Mouse (Mus musculus) midbrain, embryonic 10.5 days (tissue): Measurements from ENCODE around the gene Fstl4. TPM values are rescaled to one million over a fixed set of nuclear protein-coding genes. Genes with fewer than 3 reads are reported as not detected.

Experiments
- DNase-seq: peaks from one replicate; pipeline ENCODE4 v3.0.0-alpha.2; 2017; ENCODE audit warnings: low spot score
- H3K27ac ChIP-seq: fragments of 300-500 bp; sonication (generic); replicated peaks from 2 replicates; pipeline ENCODE4 v1.5.1; 2016; ENCODE audit warnings: mild to moderate bottlenecking
- H3K27me3 ChIP-seq: fragments of 300-500 bp; sonication (generic); 2 replicates; pipeline ENCODE4 v1.6.1; 2016; ENCODE audit warnings: low read depth, mild to moderate bottlenecking; ENCODE audit not compliant: poor library complexity, severe bottlenecking
- H3K36me3 ChIP-seq: fragments of 300-500 bp; sonication (generic); 2 replicates; pipeline ENCODE4 v1.6.1; 2016; ENCODE audit warnings: mild to moderate bottlenecking, moderate library complexity
- H3K4me1 ChIP-seq: fragments of 300-500 bp; sonication (generic); 2 replicates; pipeline ENCODE4 v1.6.1; 2016
- H3K4me3 ChIP-seq: fragments of 300-500 bp; sonication (generic); 2 replicates; pipeline ENCODE4 v1.5.1; 2016; ENCODE audit warnings: mild to moderate bottlenecking, moderate library complexity
- H3K9me3 ChIP-seq: fragments of 300-500 bp; sonication (generic); replicated peaks from 2 replicates; pipeline ENCODE4 v1.6.1; 2016; ENCODE audit warnings: mild to moderate bottlenecking
- WGBS: fragments of 180-500 bp; shearing (Covaris S2); methylation state at CpG from one replicate; pipeline ENCODE4 v1.1.7; 2016; 5-methylcytosine and 5-hydroxymethylcytosine counted together
- polyA plus RNA-seq: library from polyadenylated mRNA; unstranded; fragments of >200 nt; fragmentation: Nextera tagmentation; extraction: Ambion mirVana; gene quantifications from 2 replicates; pipeline ENCODE4 v1.2.1, GENCODE M21; 2016

Gene Fstl4
- polyA plus RNA-seq, 1 experiment from 2014 or later: 0.59 TPM

- Histone ChIP-seq H3K4me1 (no peaks in the 10 kb centered on the region), H3K27me3 (no peaks in the 10 kb centered on the region), H3K36me3 (no peaks in the 10 kb centered on the region), H3K4me3 (no peak overlapping the region), H3K27ac (no peak overlapping the region), H3K9me3 (no peaks in the 10 kb centered on the region)
- WGBS: 85% methylated on average over 5 of the region's 5 CpGs
- no peak for DNase-seq
Measured at GRCm38 (mm10) chr11:52794331-52794730, 29.9 kb downstream of the Fstl4 start.

- no peak overlapping the region for H3K4me3 ChIP-seq
- H3K9me3 ChIP-seq: no peaks in the 10 kb centered on the region
- no peaks in the 10 kb centered on the region for H3K27me3 ChIP-seq
- no peaks in the 10 kb centered on the region for H3K4me1 ChIP-seq
- H3K36me3 ChIP-seq: no peaks in the 10 kb centered on the region
- no peak for DNase-seq
- H3K27ac ChIP-seq: no peak overlapping the region
- 89% methylated on average over 2 of the region's 2 CpGs for WGBS
Measured at GRCm38 (mm10) chr11:52809542-52809941, 45.1 kb downstream of the Fstl4 start.

GRCm38 (mm10) chr11:52816004-52816403 lies 51.6 kb downstream of the Fstl4 start:
- WGBS: 84% methylated on average over 4 of the region's 4 CpGs
- Histone ChIP-seq H3K4me3 (no peak overlapping the region), H3K27ac (no peak overlapping the region), H3K36me3 (no peaks in the 10 kb centered on the region), H3K4me1 (peaks cover 10% of the 10 kb centered on the region), H3K9me3 (no peaks in the 10 kb centered on the region), H3K27me3 (no peaks in the 10 kb centered on the region)
- no peak for DNase-seq

- Histone ChIP-seq H3K4me1 (peaks cover 13% of the 10 kb centered on the region), H3K9me3 (peaks cover 4% of the 10 kb centered on the region; the same call in 1 of the 2 replicates), H3K36me3 (no peaks in the 10 kb centered on the region), H3K27ac (0 out of 2 replicates have a peak overlapping the region, but pooled peaks have one; percentile 23), H3K4me3 (no peak overlapping the region), H3K27me3 (no peaks in the 10 kb centered on the region)
- peak; percentile 13 for DNase-seq
- 2% methylated on average over 2 of the region's 2 CpGs for WGBS
Measured at GRCm38 (mm10) chr11:52820336-52820905, 56.0 kb downstream of the Fstl4 start.

- Histone ChIP-seq H3K36me3 (no peaks in the 10 kb centered on the region), H3K9me3 (peaks cover 4% of the 10 kb centered on the region; the same call in 1 of the 2 replicates), H3K4me1 (no peaks in the 10 kb centered on the region), H3K27me3 (no peaks in the 10 kb centered on the region), H3K27ac (no peak overlapping the region), H3K4me3 (no peak overlapping the region)
- 95% methylated on average over 2 of the region's 2 CpGs for WGBS
- DNase-seq: no peak
Measured at GRCm38 (mm10) chr11:52826591-52826990, 62.2 kb downstream of the Fstl4 start.

GRCm38 (mm10) chr11:52831631-52832310 lies 67.3 kb downstream of the Fstl4 start:
- Histone ChIP-seq H3K36me3 (no peaks in the 10 kb centered on the region), H3K4me3 (no peak overlapping the region), H3K27ac (no peak overlapping the region), H3K27me3 (no peaks in the 10 kb centered on the region), H3K9me3 (no peaks in the 10 kb centered on the region), H3K4me1 (no peaks in the 10 kb centered on the region)
- DNase-seq: no peak
- WGBS: 89% methylated on average over 12 of the region's 12 CpGs

- Histone ChIP-seq H3K27me3 (no peaks in the 10 kb centered on the region), H3K4me1 (no peaks in the 10 kb centered on the region), H3K27ac (no peak overlapping the region), H3K36me3 (no peaks in the 10 kb centered on the region), H3K9me3 (no peaks in the 10 kb centered on the region), H3K4me3 (no peak overlapping the region)
- WGBS: 93% methylated on average over 1 of the region's 1 CpGs
- no peak for DNase-seq
Measured at GRCm38 (mm10) chr11:52832311-52832675, 67.9 kb downstream of the Fstl4 start.

GRCm38 (mm10) chr11:52848691-52849090 lies 84.3 kb downstream of the Fstl4 start:
- WGBS: 94% methylated on average over 2 of the region's 2 CpGs
- H3K4me3 ChIP-seq: no peak overlapping the region
- 0 out of 2 replicates have a peak, but pooled peaks cover 4% of the 10 kb centered on the region for H3K4me1 ChIP-seq
- no peak for DNase-seq
- no peaks in the 10 kb centered on the region for H3K27me3 ChIP-seq
- no peaks in the 10 kb centered on the region for H3K9me3 ChIP-seq
- H3K36me3 ChIP-seq: no peaks in the 10 kb centered on the region
- no peak overlapping the region for H3K27ac ChIP-seq

- no peak overlapping the region for H3K27ac ChIP-seq
- H3K4me1 ChIP-seq: 0 out of 2 replicates have a peak, but pooled peaks cover 3% of the 10 kb centered on the region
- no peak overlapping the region for H3K4me3 ChIP-seq
- DNase-seq: no peak
- WGBS: 92% methylated on average over 3 of the region's 3 CpGs
- H3K27me3 ChIP-seq: no peaks in the 10 kb centered on the region
- H3K9me3 ChIP-seq: no peaks in the 10 kb centered on the region
- H3K36me3 ChIP-seq: no peaks in the 10 kb centered on the region
Measured at GRCm38 (mm10) chr11:52850071-52850470, 85.6 kb downstream of the Fstl4 start.

- no peak for DNase-seq
- Histone ChIP-seq H3K27ac (no peak overlapping the region), H3K27me3 (no peaks in the 10 kb centered on the region)
Measured at GRCm38 (mm10) chr11:52872846-52873512, 108.5 kb downstream of the Fstl4 start.

GRCm38 (mm10) chr11:52875916-52876765 lies 111.7 kb downstream of the Fstl4 start:
- DNase-seq: no peak
- Histone ChIP-seq H3K27ac (no peak overlapping the region), H3K9me3 (peaks cover 4% of the 10 kb centered on the region), H3K27me3 (no peaks in the 10 kb centered on the region), H3K4me1 (no peaks in the 10 kb centered on the region), H3K4me3 (no peak overlapping the region), H3K36me3 (no peaks in the 10 kb centered on the region)
- WGBS: 91% methylated on average over 19 of the region's 19 CpGs

More at GRCm38 (mm10) chr11:52872846-52873512, 108.5 kb downstream of the Fstl4 start:
- Histone ChIP-seq H3K36me3 (no peaks in the 10 kb centered on the region), H3K9me3 (peaks cover 4% of the 10 kb centered on the region), H3K4me3 (no peak overlapping the region), H3K4me1 (no peaks in the 10 kb centered on the region)
- WGBS: 92% methylated on average over 15 of the region's 15 CpGs

- no peak for DNase-seq
- Histone ChIP-seq H3K9me3 (peaks cover 4% of the 10 kb centered on the region), H3K4me1 (no peaks in the 10 kb centered on the region), H3K27ac (no peak overlapping the region), H3K36me3 (no peaks in the 10 kb centered on the region), H3K27me3 (no peaks in the 10 kb centered on the region), H3K4me3 (no peak overlapping the region)
- 79% methylated on average over 2 of the region's 2 CpGs for WGBS
Measured at GRCm38 (mm10) chr11:52877662-52878061, 113.2 kb downstream of the Fstl4 start.
